Mouse (Mus musculus): ENCODE results near the gene Mus81. TPM values are rescaled to one million over a fixed set of nuclear protein-coding genes. Genes with fewer than 3 reads are reported as not detected.

Gene Mus81
- polyA plus RNA-seq (2014; fragmentation: Nextera tagmentation; extraction: Ambion mirVana): 41.2 and 46.6 TPM in 2 replicates

- Histone ChIP-seq H3K27ac (ENCODE audit: low read length) (peak within 1 kb of the TSS; percentile 99), H3K9ac (replicated peaks; ENCODE audit: low read depth, low read length) (peak within 1 kb of the TSS; percentile 38; the same call in 1 of the 2 replicates), H3K9me3 (ENCODE audit: control insufficient read depth, low read depth, low read length) (no peaks in the 10 kb centered on the region), H3K4me1 (ENCODE audit: control insufficient read depth, insufficient read depth, low read length) (peaks cover 20% of the 10 kb centered on the region), H3K4me2 (replicated peaks; ENCODE audit: low read depth, low read length) (peak within 1 kb of the TSS; percentile 51), H3K36me3 (ENCODE audit: control insufficient read depth, insufficient read depth, low read length) (peaks cover 35% of the 10 kb centered on the region), H3K27me3 (ENCODE audit: control insufficient read depth, insufficient read depth, low read length) (no peaks in the 10 kb centered on the region), H3K4me3 (ENCODE audit: low read depth, low read length) (peak within 1 kb of the TSS; percentile 47)
- peak; percentile 72 for ATAC-seq (ENCODE audit: insufficient number of reproducible peaks, insufficient read depth, low FRiP score, low read depth)
- under 1% methylated on average over 39 of the region's 39 CpGs for WGBS
Observed at GRCm38 (mm10) chr19:5487768-5488550, at the start of gene Mus81. TSS of gene Mus81 (minus strand) at chr19:5488402.

GRCm38 (mm10) chr19:5532520-5532919 lies 44.3 kb upstream of the Mus81 start:
- Histone ChIP-seq H3K9me3 (ENCODE audit: control insufficient read depth, low read depth, low read length) (no peaks in the 10 kb centered on the region), H3K27me3 (ENCODE audit: control insufficient read depth, insufficient read depth, low read length) (no peaks in the 10 kb centered on the region), H3K4me3 (ENCODE audit: low read depth, low read length) (no peak overlapping the region), H3K4me1 (ENCODE audit: control insufficient read depth, insufficient read depth, low read length) (no peaks in the 10 kb centered on the region), H3K36me3 (ENCODE audit: control insufficient read depth, insufficient read depth, low read length) (no peaks in the 10 kb centered on the region), H3K9ac (replicated peaks; ENCODE audit: low read depth, low read length) (no peak overlapping the region), H3K27ac (ENCODE audit: low read length) (no peak overlapping the region), H3K4me2 (replicated peaks; ENCODE audit: low read depth, low read length) (no peak overlapping the region)
- 68% methylated on average over 8 of the region's 8 CpGs for WGBS
- ATAC-seq (ENCODE audit: insufficient number of reproducible peaks, insufficient read depth, low FRiP score, low read depth): no peak

- 46% methylated on average over 7 of the region's 7 CpGs for WGBS
- Histone ChIP-seq H3K9me3 (ENCODE audit: control insufficient read depth, low read depth, low read length) (no peaks in the 10 kb centered on the region), H3K27ac (ENCODE audit: low read length) (peak overlapping the region; percentile 10), H3K27me3 (ENCODE audit: control insufficient read depth, insufficient read depth, low read length) (no peaks in the 10 kb centered on the region), H3K9ac (replicated peaks; ENCODE audit: low read depth, low read length) (no peak overlapping the region), H3K4me2 (replicated peaks; ENCODE audit: low read depth, low read length) (peak overlapping the region; percentile 28; the same call in 1 of the 2 replicates), H3K36me3 (ENCODE audit: control insufficient read depth, insufficient read depth, low read length) (no peaks in the 10 kb centered on the region), H3K4me3 (ENCODE audit: low read depth, low read length) (no peak overlapping the region), H3K4me1 (ENCODE audit: control insufficient read depth, insufficient read depth, low read length) (no peaks in the 10 kb centered on the region)
- ATAC-seq (ENCODE audit: insufficient number of reproducible peaks, insufficient read depth, low FRiP score, low read depth): no peak
Observed at GRCm38 (mm10) chr19:5530138-5530524, 41.9 kb upstream of the Mus81 start.

- H3K27ac ChIP-seq (ENCODE audit: low read length): peak overlapping the region; percentile 83
- no peak overlapping the region; the same call in 1 of the 2 replicates for H3K4me3 ChIP-seq (ENCODE audit: low read depth, low read length)
- 14% methylated on average over 20 of the region's 20 CpGs for WGBS
- peak; percentile 97 for ATAC-seq (ENCODE audit: insufficient number of reproducible peaks, insufficient read depth, low FRiP score, low read depth)
- peak overlapping the region; percentile 28 for H3K4me2 ChIP-seq (replicated peaks; ENCODE audit: low read depth, low read length)
- H3K4me1 ChIP-seq (ENCODE audit: control insufficient read depth, insufficient read depth, low read length): no peaks in the 10 kb centered on the region
- H3K9ac ChIP-seq (replicated peaks; ENCODE audit: low read depth, low read length): no peak overlapping the region
- no peaks in the 10 kb centered on the region for H3K36me3 ChIP-seq (ENCODE audit: control insufficient read depth, insufficient read depth, low read length)
- no peaks in the 10 kb centered on the region for H3K9me3 ChIP-seq (ENCODE audit: control insufficient read depth, low read depth, low read length)
- no peaks in the 10 kb centered on the region for H3K27me3 ChIP-seq (ENCODE audit: control insufficient read depth, insufficient read depth, low read length)
Observed at GRCm38 (mm10) chr19:5529325-5530137, 41.3 kb upstream of the Mus81 start.

- Histone ChIP-seq H3K36me3 (ENCODE audit: control insufficient read depth, insufficient read depth, low read length) (no peaks in the 10 kb centered on the region), H3K9ac (replicated peaks; ENCODE audit: low read depth, low read length) (no peak overlapping the region), H3K27me3 (ENCODE audit: control insufficient read depth, insufficient read depth, low read length) (no peaks in the 10 kb centered on the region), H3K4me2 (replicated peaks; ENCODE audit: low read depth, low read length) (no peak overlapping the region), H3K27ac (ENCODE audit: low read length) (no peak overlapping the region), H3K9me3 (ENCODE audit: control insufficient read depth, low read depth, low read length) (no peaks in the 10 kb centered on the region), H3K4me3 (ENCODE audit: low read depth, low read length) (no peak overlapping the region), H3K4me1 (ENCODE audit: control insufficient read depth, insufficient read depth, low read length) (no peaks in the 10 kb centered on the region)
- no peak for ATAC-seq (ENCODE audit: insufficient number of reproducible peaks, insufficient read depth, low FRiP score, low read depth)
- WGBS: 66% methylated on average over 5 of the region's 5 CpGs
Observed at GRCm38 (mm10) chr19:5525204-5525603, 37.0 kb upstream of the Mus81 start.

GRCm38 (mm10) chr19:5518721-5519120 lies 30.5 kb upstream of the Mus81 start:
- ATAC-seq (ENCODE audit: insufficient number of reproducible peaks, insufficient read depth, low FRiP score, low read depth): no peak
- 83% methylated on average over 3 of the region's 3 CpGs for WGBS
- Histone ChIP-seq H3K36me3 (ENCODE audit: control insufficient read depth, insufficient read depth, low read length) (no peaks in the 10 kb centered on the region), H3K9ac (replicated peaks; ENCODE audit: low read depth, low read length) (no peak overlapping the region), H3K4me3 (ENCODE audit: low read depth, low read length) (no peak overlapping the region), H3K27ac (ENCODE audit: low read length) (no peak overlapping the region), H3K4me1 (ENCODE audit: control insufficient read depth, insufficient read depth, low read length) (no peaks in the 10 kb centered on the region), H3K9me3 (ENCODE audit: control insufficient read depth, low read depth, low read length) (no peaks in the 10 kb centered on the region), H3K4me2 (replicated peaks; ENCODE audit: low read depth, low read length) (no peak overlapping the region), H3K27me3 (ENCODE audit: control insufficient read depth, insufficient read depth, low read length) (no peaks in the 10 kb centered on the region)

- ATAC-seq (ENCODE audit: insufficient number of reproducible peaks, insufficient read depth, low FRiP score, low read depth): no peak
- WGBS: 75% methylated on average over 8 of the region's 8 CpGs
- no peak overlapping the region for H3K27ac ChIP-seq (ENCODE audit: low read length)
- H3K4me3 ChIP-seq (ENCODE audit: low read depth, low read length): no peak overlapping the region
- no peaks in the 10 kb centered on the region for H3K9me3 ChIP-seq (ENCODE audit: control insufficient read depth, low read depth, low read length)
- no peaks in the 10 kb centered on the region for H3K27me3 ChIP-seq (ENCODE audit: control insufficient read depth, insufficient read depth, low read length)
- H3K4me2 ChIP-seq (replicated peaks; ENCODE audit: low read depth, low read length): no peak overlapping the region
- no peaks in the 10 kb centered on the region for H3K36me3 ChIP-seq (ENCODE audit: control insufficient read depth, insufficient read depth, low read length)
- H3K9ac ChIP-seq (replicated peaks; ENCODE audit: low read depth, low read length): no peak overlapping the region
- H3K4me1 ChIP-seq (ENCODE audit: control insufficient read depth, insufficient read depth, low read length): 0 out of 2 replicates have a peak, but pooled peaks cover 4% of the 10 kb centered on the region
Observed at GRCm38 (mm10) chr19:5516906-5517505, 28.8 kb upstream of the Mus81 start.

Measured in stomach, embryonic 14.5 days (tissue).